Comparison of ENCODE assay signal across 13 mouse cellular contexts in genomic region chr6:22443573-22443972, GRCm38 (mm10).
DNase-seq lines count a peak whose midpoint lies in the region; ATAC-seq and TF ChIP-seq lines count a peak whose summit lies in the region.
"Had no signal": no experiment of that assay in that cellular context is flagged by ENCODE, and none has a peak within 500 bp of the region (broad histone marks: within the 10 kb centered on the region; RNA-seq: fewer than 3 reads in every experiment).

No protein-coding gene starts in this region.

- no peak overlapping the region for H3K4me3 ChIP-seq in kidney, embryonic 15.5 days (replicated peaks)
- H3K4me3 ChIP-seq in kidney, adult 2 months (ENCODE audit: insufficient read depth, low read depth, low read length), result no peak overlapping the region
- H3K4me3 ChIP-seq in stomach, postnatal 0 days (ENCODE audit: low read depth, low read length), result no peak overlapping the region
- H3K4me3 ChIP-seq: hindbrain, embryonic 10.5 days had no signal

- no peak overlapping the region for H3K27ac ChIP-seq in kidney, embryonic 15.5 days
- H3K27ac ChIP-seq in kidney, adult 2 months (ENCODE audit: insufficient read depth, low read depth, low read length), result no peak overlapping the region
- peak overlapping the region; percentile 81 for H3K27ac ChIP-seq in stomach, postnatal 0 days (replicated peaks)
- H3K27ac ChIP-seq: hindbrain, embryonic 10.5 days; liver, embryonic 14.5 days had no signal

- 0 out of 2 replicates have a peak, but pooled peaks cover 3% of the 10 kb centered on the region for H3K4me1 ChIP-seq in kidney, embryonic 15.5 days
- no peaks in the 10 kb centered on the region for H3K4me1 ChIP-seq in kidney, adult 2 months (ENCODE audit: control insufficient read depth, insufficient read depth, low read length)
- no peaks in the 10 kb centered on the region for H3K4me1 ChIP-seq in stomach, postnatal 0 days (replicated peaks; ENCODE audit: control insufficient read depth, insufficient read depth)

- no peak for TF ChIP-seq EP300 in stomach, postnatal 0 days (optimal IDR thresholded peaks at IDR 0.05)

- no peaks in the 10 kb centered on the region for H3K27me3 ChIP-seq in kidney, embryonic 15.5 days
- no peaks in the 10 kb centered on the region for H3K27me3 ChIP-seq in kidney, adult 2 months (replicated peaks; ENCODE audit: control insufficient read depth, insufficient read depth, low read length)
- no peaks in the 10 kb centered on the region for H3K27me3 ChIP-seq in stomach, postnatal 0 days (ENCODE audit: control insufficient read depth, insufficient read depth, low read length)

- H3K36me3 ChIP-seq in kidney, embryonic 15.5 days, result no peaks in the 10 kb centered on the region
- no peaks in the 10 kb centered on the region for H3K36me3 ChIP-seq in kidney, adult 2 months (ENCODE audit: control insufficient read depth, insufficient read depth, low read length)
- H3K36me3 ChIP-seq in stomach, postnatal 0 days (ENCODE audit: control insufficient read depth, insufficient read depth, low read length), result no peaks in the 10 kb centered on the region
- H3K36me3 ChIP-seq: hindbrain, embryonic 10.5 days had no signal

- no peak for DNase-seq in kidney, adult 2 months
- DNase-seq in urinary bladder, postnatal 14 days (ENCODE audit: low spot score), result peak; percentile 25
- no peak for DNase-seq in urinary bladder, postnatal 4 days (ENCODE audit: low spot score in 2 of 2)
- DNase-seq in fibroblast of lung, adult 2 months (ENCODE audit: low read depth), result peak; percentile 43
- DNase-seq in stomach, postnatal 0 days (ENCODE audit: low spot score), result peak; percentile 64
- no peak for DNase-seq in gastrocnemius, adult 8-10 months (ENCODE audit: low spot score in 2 of 2)
- DNase-seq: cerebellum, adult 8-10 months; heart, adult 18-20 months; thymus, postnatal 36 days had no signal

- H3K4me2 ChIP-seq in kidney, embryonic 15.5 days, result no peak overlapping the region
- H3K4me2 ChIP-seq in stomach, postnatal 0 days (replicated peaks; ENCODE audit: low read depth), result no peak overlapping the region

- 19% methylated on average over 8 of the region's 8 CpGs for WGBS in kidney, embryonic 15.5 days
- WGBS in kidney, adult 2 months, result 28% methylated on average over 8 of the region's 8 CpGs
- WGBS in stomach, postnatal 0 days, result 25% methylated on average over 8 of the region's 8 CpGs

- ATAC-seq in kidney, embryonic 15.5 days (replicated peaks; ENCODE audit: low FRiP score), result peak; percentile 66
- peak; percentile 80 for ATAC-seq in stomach, postnatal 0 days (ENCODE audit: low FRiP score, low TSS enrichment)
- no peak for ATAC-seq in activated CD4-positive, CD25-positive, alpha-beta regulatory T cell, adult 4 months

- H3K9me3 ChIP-seq in kidney, embryonic 15.5 days (replicated peaks), result no peaks in the 10 kb centered on the region
- no peaks in the 10 kb centered on the region for H3K9me3 ChIP-seq in stomach, postnatal 0 days (ENCODE audit: control insufficient read depth, low read length)
- H3K9me3 ChIP-seq: hindbrain, embryonic 10.5 days had no signal

- no peak for TF ChIP-seq CTCF in kidney, adult 2 months (conservative IDR thresholded peaks at IDR 0.05; ENCODE audit: insufficient read depth, insufficient read length, low read depth, low read length)
- TF ChIP-seq CTCF in stomach, postnatal 0 days (IDR thresholded peaks at IDR 0.05; ENCODE audit: low read depth), result no peak

- no peak overlapping the region for H3K9ac ChIP-seq in kidney, embryonic 15.5 days
- H3K9ac ChIP-seq in stomach, postnatal 0 days (ENCODE audit: low read length), result no peak overlapping the region
- H3K9ac ChIP-seq: liver, embryonic 14.5 days had no signal

- TF ChIP-seq POLR2A in kidney, adult 2 months (IDR thresholded peaks at IDR 0.05; ENCODE audit: low read depth, low read length), result no peak

Comparison
In these comparisons a context has a peak if more than half of its experiments do, and no peak if none do; other contexts are left out.
1. DNase-seq: peak in urinary bladder, postnatal 14 days (single experiment), fibroblast of lung, adult 2 months (single experiment) and stomach, postnatal 0 days (single experiment); none in kidney, adult 2 months (single experiment), urinary bladder, postnatal 4 days (0 of 2) and gastrocnemius, adult 8-10 months (0 of 2).